Mouse (Mus musculus) gastrocnemius, adult 2 months (tissue): ENCODE measurements around the gene Spen. TPM values are rescaled to one million over a fixed set of nuclear protein-coding genes. Genes with fewer than 3 reads are reported as not detected.

ENCODE experiments used
- DNase-seq: peaks from one replicate; pipeline ENCODE4 v3.0.0; 2022
- H3K27ac ChIP-seq: fragments of 200-600 bp; 2 replicates; pipeline ENCODE4 v1.8.1; 2022; ENCODE audit warnings: mild to moderate bottlenecking
- H3K4me3 ChIP-seq: fragments of 200-600 bp; 2 replicates; pipeline ENCODE4 v1.8.1; 2022; ENCODE audit warnings: mild to moderate bottlenecking, moderate library complexity
- CTCF ChIP-seq: fragments of 200-600 bp; IDR thresholded peaks from 2 replicates; pipeline ENCODE4 v1.8.1; 2022; ENCODE audit warnings: antibody characterized with exemption, mild to moderate bottlenecking, moderate library complexity
- intact Hi-C: fragments of 180-260 bp; cut with DNase I; formaldehyde crosslinking; loops from one replicate; pipeline ENCODE4 v1.15.1; 2025
- total RNA-seq, 2 experiments: library from RNA; stranded (reverse); gene quantifications; 2 replicates each; pipeline ENCODE4 v1.2.3; 2021

The Spen gene
- total RNA-seq, 2 experiments from 2014 or later, result 23.3 to 25.1 TPM

- peak; percentile 83 for DNase-seq
- intact Hi-C loops, result loop anchor here (1.0 kb wide), 1 partner anchor 16 kb away; no protein-coding TSS in a partner anchor
- TF ChIP-seq CTCF, result peak; percentile 20; the same call in 1 of the 2 replicates
- Histone ChIP-seq H3K4me3 (peak overlapping the region; percentile 74), H3K27ac (peak overlapping the region; percentile 98)
Measured at GRCm38 (mm10) chr4:141425484-141426479, 112.6 kb downstream of the Spen start.

- intact Hi-C loops, result no loop called here
Measured at GRCm38 (mm10) chr4:141423691-141424431, 114.5 kb downstream of the Spen start.

GRCm38 (mm10) chr4:141423288-141423687 is 115.1 kb downstream of the Spen start:
- DNase-seq, result peak; percentile 72

More at GRCm38 (mm10) chr4:141423691-141424431, 114.5 kb downstream of the Spen start:
- Histone ChIP-seq H3K4me3 (peak overlapping the region; percentile 75), H3K27ac (peak overlapping the region; percentile 92)
- DNase-seq, result no peak
- TF ChIP-seq CTCF, result no peak

GRCm38 (mm10) chr4:141422841-141423240 is 115.6 kb downstream of the Spen start:
- DNase-seq, result no peak
- TF ChIP-seq CTCF, result no peak
- intact Hi-C loops, result no loop called here
- H3K4me3 ChIP-seq, result peak overlapping the region; percentile 75
- peak overlapping the region; percentile 92 for H3K27ac ChIP-seq

More at GRCm38 (mm10) chr4:141423288-141423687, 115.1 kb downstream of the Spen start:
- intact Hi-C loops, result no loop called here
- TF ChIP-seq CTCF, result no peak
- Histone ChIP-seq H3K27ac (peak overlapping the region; percentile 92), H3K4me3 (peak overlapping the region; percentile 75)

GRCm38 (mm10) chr4:141421423-141421822 is 117.0 kb downstream of the Spen start:
- peak overlapping the region; percentile 75 for H3K4me3 ChIP-seq
- peak; percentile 16; the same call in 1 of the 2 replicates for TF ChIP-seq CTCF
- DNase-seq, result peak; percentile 89
- H3K27ac ChIP-seq, result peak overlapping the region; percentile 92
- intact Hi-C loops, result no loop called here

GRCm38 (mm10) chr4:141420886-141421285 is 117.5 kb downstream of the Spen start:
- DNase-seq, result no peak
- no peak for TF ChIP-seq CTCF
- Histone ChIP-seq H3K27ac (peak overlapping the region; percentile 92), H3K4me3 (peak overlapping the region; percentile 75)
- intact Hi-C loops, result no loop called here

GRCm38 (mm10) chr4:141420192-141420829 is 118.1 kb downstream of the Spen start, which contains the start of gene Hspb7:
Gene Hspb7, plus strand, starts transcription at chr4:141420779.
- no peak for DNase-seq
- H3K4me3 ChIP-seq, result peak within 1 kb of the TSS; percentile 75
- no peak for TF ChIP-seq CTCF
- peak within 1 kb of the TSS; percentile 92 for H3K27ac ChIP-seq
- intact Hi-C loops, result no loop called here

GRCm38 (mm10) chr4:141419398-141420191 is 118.8 kb downstream of the Spen start:
- TF ChIP-seq CTCF, result no peak
- DNase-seq, result peak; percentile 61
- Histone ChIP-seq H3K27ac (peak overlapping the region; percentile 92), H3K4me3 (no peak overlapping the region)
- intact Hi-C loops, result no loop called here

Other genes with a start within 250 kb of the Spen start
- gene Epha2, start 237.4 kb downstream of the Spen start, total RNA-seq, result 1 to 10 TPM; 1.8 to 2.6 TPM
- gene Fam131c, start 170.4 kb downstream of the Spen start, total RNA-seq, result under 1 TPM in 1 of 2 experiments, not detected in 1; 0.20 TPM
- gene Clcnka, start 139.9 kb downstream of the Spen start, total RNA-seq, result not detected
- under 1 TPM in 1 of 2 experiments, not detected in 1; 0.25 TPM for gene Clcnkb, start 122.6 kb downstream of the Spen start, total RNA-seq
- gene Hspb7, start 117.8 kb downstream of the Spen start, total RNA-seq, result 100 to 1,000 TPM; 223 to 468 TPM
- gene Srarp, start 102.5 kb downstream of the Spen start, total RNA-seq, result 1 to 10 TPM in 1 of 2 experiments, under 1 TPM in 1; 0.92 to 1.6 TPM
- gene Zbtb17, start 93.9 kb downstream of the Spen start, total RNA-seq, result 10 to 100 TPM; 30.2 to 30.6 TPM
- 1 to 10 TPM; 1.1 to 1.5 TPM for gene Fblim1, start 67.5 kb upstream of the Spen start, total RNA-seq
- 1 to 10 TPM in 1 of 2 experiments, under 1 TPM in 1; 0.61 to 3.2 TPM for gene Tmem82, start 80.0 kb upstream of the Spen start, total RNA-seq
- gene Slc25a34, start 85.2 kb upstream of the Spen start, total RNA-seq, result 10 to 100 TPM; 10.3 to 26.9 TPM
- 10 to 100 TPM; 32.9 to 34.7 TPM for gene Plekhm2, start 126.3 kb upstream of the Spen start, total RNA-seq
- 1 to 10 TPM; 3.8 to 5.6 TPM for gene Rsc1a1, start 147.0 kb upstream of the Spen start, total RNA-seq
- 10 to 100 TPM; 37.8 to 46.5 TPM for gene Ddi2, start 184.8 kb upstream of the Spen start, total RNA-seq
- not detected for gene Agmat, start 208.1 kb upstream of the Spen start, total RNA-seq